Comparison of ENCODE assay signal across 15 mouse cellular contexts in the genomic region with DNA sequence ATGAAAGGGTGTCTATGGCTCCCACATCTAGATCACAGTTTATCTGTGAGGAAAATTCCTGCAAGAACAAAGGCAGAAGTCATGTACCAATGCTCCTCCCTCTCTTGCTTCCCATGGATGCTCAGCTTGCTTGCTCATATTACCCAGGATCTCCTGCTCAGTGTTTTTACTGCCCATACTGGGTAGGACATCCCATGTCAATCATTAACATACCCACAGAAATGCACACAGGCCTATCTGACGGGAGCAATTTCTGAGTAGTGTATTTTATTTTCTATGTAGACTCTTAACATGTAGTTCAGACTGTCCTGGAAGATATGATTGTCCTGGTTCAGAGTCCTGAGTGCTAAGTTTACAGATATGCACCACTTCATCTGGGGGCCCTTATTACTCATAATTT. TPM values are rescaled to one million over a fixed set of nuclear protein-coding genes. Genes with fewer than 3 reads are reported as not detected.
DNase-seq lines count a peak whose midpoint lies in the region; ATAC-seq and TF ChIP-seq lines count a peak whose summit lies in the region.
"Not testable (repeated sequence)": the region's sequence is repeated elsewhere in the genome, so short reads cannot be mapped to it uniquely, and the experiment has no call there.
"Had no signal": no experiment of that assay in that cellular context is flagged by ENCODE, and none has a peak within 500 bp of the region (broad histone marks: within the 10 kb centered on the region; RNA-seq: fewer than 3 reads in every experiment).

No protein-coding gene starts in this region.

- not testable (repeated sequence) for H3K27me3 ChIP-seq in intestine, embryonic 16.5 days (replicated peaks; ENCODE audit: control insufficient read depth, insufficient read depth, low read length); kidney, embryonic 15.5 days; kidney, postnatal 0 days (ENCODE audit: insufficient read depth, low read length); liver, embryonic 16.5 days (ENCODE audit: control insufficient read depth, insufficient read depth, low read depth, low read length)

- not testable (repeated sequence) for H3K36me3 ChIP-seq in intestine, embryonic 16.5 days (ENCODE audit: control insufficient read depth, insufficient read depth, low read length); kidney, embryonic 15.5 days; kidney, postnatal 0 days (ENCODE audit: insufficient read depth, low read length); liver, embryonic 16.5 days (ENCODE audit: control insufficient read depth, insufficient read depth)

- H3K27ac ChIP-seq in intestine, embryonic 16.5 days (ENCODE audit: low read length); kidney, embryonic 15.5 days; kidney, postnatal 0 days; liver, embryonic 16.5 days (ENCODE audit: low read length): not testable (repeated sequence)

- not testable (repeated sequence) for H3K9ac ChIP-seq in intestine, embryonic 16.5 days (ENCODE audit: low read depth, low read length); kidney, embryonic 15.5 days; kidney, postnatal 0 days (ENCODE audit: low read depth, low read length); liver, embryonic 16.5 days (ENCODE audit: low read depth, low read length)

- H3K4me2 ChIP-seq in intestine, embryonic 16.5 days (ENCODE audit: low read depth, low read length); kidney, embryonic 15.5 days; kidney, postnatal 0 days (ENCODE audit: low read length); liver, embryonic 16.5 days (ENCODE audit: low read depth, low read length): not testable (repeated sequence)

- not testable (repeated sequence) for H3K4me1 ChIP-seq in intestine, embryonic 16.5 days (ENCODE audit: control insufficient read depth, insufficient read depth, low read length); kidney, embryonic 15.5 days; kidney, postnatal 0 days (replicated peaks; ENCODE audit: insufficient read depth, low read length); liver, embryonic 16.5 days (ENCODE audit: control insufficient read depth, low read depth, low read length)

- WGBS in intestine, embryonic 16.5 days, result no CpG with 5 or more reads among the region's 1 CpGs
- no CpG with 5 or more reads among the region's 1 CpGs for WGBS in kidney, embryonic 15.5 days
- WGBS in kidney, postnatal 0 days, result no CpG with 5 or more reads among the region's 1 CpGs
- WGBS in liver, embryonic 16.5 days (ENCODE audit: insufficient replicate concordance), result no CpG with 5 or more reads among the region's 1 CpGs

- not testable (repeated sequence) for DNase-seq in kidney, postnatal 0 days (ENCODE audit: low spot score)

- ATAC-seq in intestine, embryonic 16.5 days, result peak; percentile 46; the same call in 1 of the 2 replicates
- ATAC-seq in kidney, embryonic 15.5 days (replicated peaks; ENCODE audit: low FRiP score), result 0 out of 2 replicates have a peak, but pooled peaks have one; percentile 12
- ATAC-seq in kidney, postnatal 0 days (replicated peaks; ENCODE audit: low FRiP score, low read depth), result 0 out of 2 replicates have a peak, but pooled peaks have one; percentile 46
- ATAC-seq in liver, embryonic 16.5 days (ENCODE audit: low read depth), result peak; percentile 68

- not testable (repeated sequence) for H3K9me3 ChIP-seq in intestine, embryonic 16.5 days (ENCODE audit: control insufficient read depth, low read length); kidney, embryonic 15.5 days (replicated peaks); kidney, postnatal 0 days (replicated peaks; ENCODE audit: low read length); liver, embryonic 16.5 days (replicated peaks; ENCODE audit: control insufficient read depth, low read length)

- not testable (repeated sequence) for TF ChIP-seq CTCF in kidney, postnatal 0 days (IDR thresholded peaks at IDR 0.05; ENCODE audit: low read depth)

- not testable (repeated sequence) for H3K4me3 ChIP-seq in intestine, embryonic 16.5 days (ENCODE audit: low read length); kidney, embryonic 15.5 days (replicated peaks); kidney, postnatal 0 days (replicated peaks; ENCODE audit: low read depth, low read length); liver, embryonic 16.5 days (ENCODE audit: low read depth, low read length)

RNA-seq across cellular contexts. Expression of gene Hsd3b4, which starts 14.2 kb away (rescaled TPM):
- not detected in 2 replicates for polyA plus RNA-seq in intestine, embryonic 16.5 days (2015; fragmentation: Nextera tagmentation; extraction: Ambion mirVana)
- 30.2 and 36.1 TPM in 2 replicates for polyA plus RNA-seq in kidney, embryonic 15.5 days (2015; fragmentation: Nextera tagmentation; extraction: Ambion mirVana)
- polyA plus RNA-seq in kidney, postnatal 0 days (2015; fragmentation: Nextera tagmentation; extraction: Ambion mirVana), result 128 and 142 TPM in 2 replicates
- polyA plus RNA-seq in liver, embryonic 16.5 days (2015; fragmentation: Nextera tagmentation; extraction: Ambion mirVana), result 0.12 TPM in 1 of 2 replicates, not detected in the other
- polyA plus RNA-seq: adrenal gland, adult 2 months; brain, embryonic 14.5 days; C2C12; embryonic facial prominence, embryonic 11.5 days; embryonic facial prominence, embryonic 13.5 days; embryonic facial prominence, embryonic 15.5 days; erythroblast, embryonic 14.5 days; forebrain, embryonic 10.5 days; forebrain, embryonic 12.5 days; forebrain, embryonic 14.5 days; forebrain, embryonic 16.5 days had no signal

Comparison
In these comparisons a context has a peak if more than half of its experiments do, and no peak if none do; other contexts are left out.
1. ATAC-seq: peak in every context shown above with its lines; median percentile 68 in liver, embryonic 16.5 days; 46 in intestine, embryonic 16.5 days; 46 in kidney, postnatal 0 days; 12 in kidney, embryonic 15.5 days.
2. RNA of gene Hsd3b4, which starts 14.2 kb away (polyA plus RNA-seq): 128 to 142 TPM in kidney, postnatal 0 days and 30.2 to 36.1 TPM in kidney, embryonic 15.5 days; 0.12 TPM in liver, embryonic 16.5 days and not detected in intestine, embryonic 16.5 days; every median in the first group is over 10 times any median in the second.